ENCODE assay signal across 24 mouse cellular contexts in genomic region chr4:116911202-116911601, GRCm38 (mm10). TPM values are rescaled to one million over a fixed set of nuclear protein-coding genes. Genes with fewer than 3 reads are reported as not detected.
DNase-seq lines count a peak whose midpoint lies in the region; ATAC-seq and TF ChIP-seq lines count a peak whose summit lies in the region.
"Had no signal": no experiment of that assay in that cellular context is flagged by ENCODE, and none has a peak within 500 bp of the region (broad histone marks: within the 10 kb centered on the region; RNA-seq: fewer than 3 reads in every experiment).

No protein-coding gene starts in this region.

- H3K4me3 ChIP-seq in left cerebral cortex, adult 2 months = no peak overlapping the region
- H3K4me3 ChIP-seq in forebrain, embryonic 10.5 days = no peak overlapping the region
- H3K4me3 ChIP-seq in forebrain, embryonic 14.5 days (ENCODE audit: low read depth, low read length) = no peak overlapping the region
- no peak overlapping the region for H3K4me3 ChIP-seq in hindbrain, embryonic 14.5 days (replicated peaks; ENCODE audit: low read length)
- no peak overlapping the region for H3K4me3 ChIP-seq in kidney, embryonic 14.5 days (ENCODE audit: low read length)
- H3K4me3 ChIP-seq: stomach, embryonic 15.5 days had no signal

- peak overlapping the region; percentile 16; the same call in 1 of the 2 replicates for H3K4me2 ChIP-seq in forebrain, embryonic 14.5 days (ENCODE audit: low read length)
- no peak overlapping the region for H3K4me2 ChIP-seq in hindbrain, embryonic 14.5 days (replicated peaks)
- no peak overlapping the region for H3K4me2 ChIP-seq in kidney, embryonic 14.5 days (replicated peaks; ENCODE audit: low read depth, low read length)
- H3K4me2 ChIP-seq: heart, embryonic 11.5 days; liver, embryonic 11.5 days; stomach, embryonic 15.5 days had no signal

- peaks cover 25% of the 10 kb centered on the region for H3K4me1 ChIP-seq in forebrain, embryonic 10.5 days
- peaks cover 12% of the 10 kb centered on the region for H3K4me1 ChIP-seq in forebrain, embryonic 14.5 days (ENCODE audit: control insufficient read depth, insufficient read depth, low read length)
- peaks cover 15% of the 10 kb centered on the region for H3K4me1 ChIP-seq in hindbrain, embryonic 14.5 days (replicated peaks; ENCODE audit: control insufficient read depth, insufficient read depth, low read length)
- no peaks in the 10 kb centered on the region for H3K4me1 ChIP-seq in kidney, embryonic 14.5 days (ENCODE audit: control insufficient read depth, insufficient read depth, low read length)
- H3K4me1 ChIP-seq: stomach, embryonic 15.5 days had no signal

- H3K27me3 ChIP-seq in forebrain, embryonic 10.5 days (ENCODE audit: poor library complexity, severe bottlenecking) = no peaks in the 10 kb centered on the region
- H3K27me3 ChIP-seq in forebrain, embryonic 14.5 days (replicated peaks; ENCODE audit: control insufficient read depth, insufficient read depth, low read length) = no peaks in the 10 kb centered on the region
- no peaks in the 10 kb centered on the region for H3K27me3 ChIP-seq in hindbrain, embryonic 14.5 days (ENCODE audit: control insufficient read depth, insufficient read depth, low read length)
- H3K27me3 ChIP-seq in kidney, embryonic 14.5 days (ENCODE audit: control insufficient read depth, insufficient read depth, low read length) = no peaks in the 10 kb centered on the region
- H3K27me3 ChIP-seq: stomach, embryonic 15.5 days had no signal

- intact Hi-C loops in left cerebral cortex, postnatal 4 days (cut with DNase I) = no loop called here
- intact Hi-C loops in left cerebral cortex, adult 2 months (cut with DNase I) = no loop called here

- TF ChIP-seq CTCF in left cerebral cortex, adult 2 months (IDR thresholded peaks at IDR 0.05) = no peak

- peak; percentile 7 for DNase-seq in left cerebral cortex, postnatal 4 days
- DNase-seq in left cerebral cortex, adult 2 months (ENCODE audit: extremely low spot score in 1 of 2, low spot score in 2 of 2) = no peak
- DNase-seq in forebrain, embryonic 10.5 days (ENCODE audit: extremely low spot score, low spot score) = no peak
- peak; percentile 64 for DNase-seq in forebrain, embryonic 14.5 days (ENCODE audit: low spot score)
- DNase-seq in hindbrain, embryonic 14.5 days (ENCODE audit: low spot score) = no peak
- DNase-seq in adrenal gland, postnatal 14 days = no peak
- no peak for DNase-seq in adrenal gland, adult 2 months
- DNase-seq: B cell, adult 2 months; cerebellum, adult 9-11 months; kidney, adult 8-10 months; kidney, postnatal 25 days; layer of hippocampus, adult 9-11 months; lung, adult 18-20 months; lung, postnatal 36 days; right cerebral cortex, adult 18-20 months; spleen, adult 18-20 months; thymus, adult 18-20 months; thymus, postnatal 4 days had no signal

- no peak overlapping the region for H3K27ac ChIP-seq in left cerebral cortex, adult 2 months
- peak overlapping the region; percentile 65 for H3K27ac ChIP-seq in forebrain, embryonic 10.5 days
- peak overlapping the region; percentile 69 for H3K27ac ChIP-seq in forebrain, embryonic 14.5 days (ENCODE audit: low read depth, low read length)
- H3K27ac ChIP-seq in hindbrain, embryonic 14.5 days = peak overlapping the region; percentile 62; the same call in 1 of the 2 replicates
- H3K27ac ChIP-seq in kidney, embryonic 14.5 days (ENCODE audit: low read depth, low read length) = no peak overlapping the region
- H3K27ac ChIP-seq: stomach, embryonic 15.5 days had no signal

- ATAC-seq in forebrain, embryonic 14.5 days = peak; percentile 87
- ATAC-seq in hindbrain, embryonic 14.5 days (ENCODE audit: low FRiP score) = no peak
- ATAC-seq in kidney, embryonic 14.5 days (ENCODE audit: low FRiP score, low TSS enrichment) = no peak
- ATAC-seq: inflammation-experienced regulatory T-cells, adult 6 months had no signal

- no peak overlapping the region for H3K9ac ChIP-seq in forebrain, embryonic 14.5 days (ENCODE audit: low read length)
- H3K9ac ChIP-seq in hindbrain, embryonic 14.5 days = peak overlapping the region; percentile 14; the same call in 1 of the 2 replicates
- no peak overlapping the region for H3K9ac ChIP-seq in kidney, embryonic 14.5 days (ENCODE audit: low read depth, low read length)
- H3K9ac ChIP-seq: stomach, embryonic 15.5 days had no signal

- H3K36me3 ChIP-seq in forebrain, embryonic 10.5 days (replicated peaks) = no peaks in the 10 kb centered on the region
- H3K36me3 ChIP-seq in forebrain, embryonic 14.5 days (ENCODE audit: control insufficient read depth, insufficient read depth, low read length) = no peaks in the 10 kb centered on the region
- H3K36me3 ChIP-seq in hindbrain, embryonic 14.5 days (replicated peaks; ENCODE audit: control insufficient read depth, insufficient read depth) = no peaks in the 10 kb centered on the region
- H3K36me3 ChIP-seq in kidney, embryonic 14.5 days (ENCODE audit: control insufficient read depth, insufficient read depth, low read length) = no peaks in the 10 kb centered on the region
- H3K36me3 ChIP-seq: stomach, embryonic 15.5 days had no signal

- no peaks in the 10 kb centered on the region for H3K9me3 ChIP-seq in forebrain, embryonic 10.5 days
- H3K9me3 ChIP-seq in forebrain, embryonic 14.5 days (replicated peaks; ENCODE audit: control insufficient read depth, low read length) = no peaks in the 10 kb centered on the region
- no peaks in the 10 kb centered on the region for H3K9me3 ChIP-seq in hindbrain, embryonic 14.5 days (ENCODE audit: control insufficient read depth, low read length)
- no peaks in the 10 kb centered on the region for H3K9me3 ChIP-seq in kidney, embryonic 14.5 days (ENCODE audit: control insufficient read depth, low read length)
- H3K9me3 ChIP-seq: stomach, embryonic 15.5 days had no signal

- WGBS in forebrain, embryonic 10.5 days = 62% methylated on average over 5 of the region's 5 CpGs
- WGBS in forebrain, embryonic 14.5 days = 12% methylated on average over 5 of the region's 5 CpGs
- 32% methylated on average over 5 of the region's 5 CpGs for WGBS in hindbrain, embryonic 14.5 days
- 70% methylated on average over 5 of the region's 5 CpGs for WGBS in kidney, embryonic 14.5 days

RNA-seq across cellular contexts. Expression of gene Zswim5, which starts 34.0 kb away (rescaled TPM):
- total RNA-seq in left cerebral cortex, postnatal 4 days (2021) = 10 to 100 TPM; 14.0 to 14.5 TPM
- total RNA-seq in left cerebral cortex, adult 2 months (2021) = 10 to 100 TPM in 1 of 2 experiments, 1 to 10 TPM in 1; 9.3 to 11.0 TPM
- polyA plus RNA-seq in forebrain, embryonic 10.5 days (2016; fragmentation: Nextera tagmentation; extraction: Ambion mirVana) = 5.5 and 5.7 TPM in 2 replicates
- polyA plus RNA-seq in forebrain, embryonic 14.5 days (2014; fragmentation: Nextera tagmentation; extraction: Ambion mirVana) = 8.5 and 11.1 TPM in 2 replicates
- polyA plus RNA-seq in hindbrain, embryonic 14.5 days (2014; fragmentation: Nextera tagmentation; extraction: Ambion mirVana) = 5.9 and 6.0 TPM in 2 replicates
- 3.1 and 3.5 TPM in 2 replicates for total RNA-seq in adrenal gland, postnatal 14 days (2021)
- 1.7 and 2.1 TPM in 2 replicates for polyA plus RNA-seq in kidney, embryonic 14.5 days (2014; fragmentation: Nextera tagmentation; extraction: Ambion mirVana)
- 1 to 10 TPM; 3.6 to 4.7 TPM for total RNA-seq in adrenal gland, adult 2 months (2021)
- 1.8 and 2.4 TPM in 2 replicates for polyA plus RNA-seq in adrenal gland, adult 2 months (2012; rRNA removed)
- total RNA-seq: granulocyte monocyte progenitor cell, adult 5-6 weeks had no signal

Comparison
In these comparisons a context has a peak if more than half of its experiments do, and no peak if none do; other contexts are left out.
1. DNase-seq: peak in left cerebral cortex, postnatal 4 days (single experiment) and forebrain, embryonic 14.5 days (single experiment); none in left cerebral cortex, adult 2 months (0 of 2), forebrain, embryonic 10.5 days (single experiment), hindbrain, embryonic 14.5 days (single experiment), adrenal gland, postnatal 14 days (single experiment) and adrenal gland, adult 2 months (single experiment).
2. H3K27ac ChIP-seq: peak in forebrain, embryonic 10.5 days (single experiment), forebrain, embryonic 14.5 days (single experiment) and hindbrain, embryonic 14.5 days (single experiment); none in left cerebral cortex, adult 2 months (single experiment) and kidney, embryonic 14.5 days (single experiment).